Mouse (Mus musculus) midbrain, embryonic 11.5 days (tissue): ENCODE data around the gene Wdr90. TPM values are rescaled to one million over a fixed set of nuclear protein-coding genes. Genes with fewer than 3 reads are reported as not detected.

ENCODE experiments used
- ATAC-seq: fragments of 200-750 bp; cut with Nextera tagmentation; 2 replicates; pipeline ENCODE4 v1.8.0; 2017; ENCODE audit warnings: moderate TSS enrichment, moderate library complexity; ENCODE audit not compliant: low FRiP score
- DNase-seq: peaks from one replicate; pipeline ENCODE4 v3.0.0; 2015; ENCODE audit warnings: low spot score; ENCODE audit errors: missing footprints
- H3K27ac ChIP-seq: fragments of 300-500 bp; sonication (generic); 2 replicates; pipeline ENCODE4 v1.5.1; 2014; ENCODE audit warnings: low read depth, low read length
- H3K27me3 ChIP-seq: fragments of 300-500 bp; sonication (generic); 2 replicates; pipeline ENCODE4 v1.6.1; 2014; ENCODE audit warnings: mild to moderate bottlenecking, low read length, moderate library complexity, mixed read lengths; ENCODE audit not compliant: control insufficient read depth, insufficient read depth
- H3K36me3 ChIP-seq: fragments of 300-500 bp; sonication (generic); 2 replicates; pipeline ENCODE4 v1.6.1; 2014; ENCODE audit warnings: mild to moderate bottlenecking, low read length, moderate library complexity, mixed read lengths; ENCODE audit not compliant: control insufficient read depth, insufficient read depth
- H3K4me1 ChIP-seq: fragments of 300-500 bp; sonication (generic); 2 replicates; pipeline ENCODE4 v1.6.1; 2014; ENCODE audit warnings: low read length; ENCODE audit not compliant: control insufficient read depth, insufficient read depth
- H3K4me2 ChIP-seq: fragments of 300-500 bp; sonication (generic); 2 replicates; pipeline ENCODE4 v1.6.1; 2014; ENCODE audit warnings: mild to moderate bottlenecking, moderate library complexity
- H3K4me3 ChIP-seq: fragments of 300-500 bp; sonication (generic); 2 replicates; pipeline ENCODE4 v1.5.1; 2014; ENCODE audit warnings: low read depth, low read length
- H3K9ac ChIP-seq: fragments of 300-500 bp; sonication (generic); 2 replicates; pipeline ENCODE4 v1.6.1; 2014; ENCODE audit warnings: low read length
- H3K9me3 ChIP-seq: fragments of 300-500 bp; sonication (generic); 2 replicates; pipeline ENCODE4 v1.6.1; 2016; ENCODE audit warnings: low read length; ENCODE audit not compliant: control insufficient read depth
- WGBS: fragments of 180-500 bp; shearing (Covaris S2); extraction: QIAGEN DNeasy Blood & Tissue Kit; methylation state at CpG from one replicate; pipeline ENCODE4 v1.1.7; 2014; 5-methylcytosine and 5-hydroxymethylcytosine counted together
- microRNA-seq: library from miRNA; unstranded; fragments of <30 nt; microRNA quantifications from one replicate; pipeline ENCODE4, GENCODE M21; 2017
- polyA plus RNA-seq: library from polyadenylated mRNA; unstranded; fragments of >200 nt; fragmentation: Nextera tagmentation; extraction: Ambion mirVana; gene quantifications from 2 replicates; pipeline ENCODE4 v1.2.1, GENCODE M21; 2014

Wdr90 gene
- polyA plus RNA-seq, 1 experiment from 2014 or later, result 17.8 TPM

DNA sequence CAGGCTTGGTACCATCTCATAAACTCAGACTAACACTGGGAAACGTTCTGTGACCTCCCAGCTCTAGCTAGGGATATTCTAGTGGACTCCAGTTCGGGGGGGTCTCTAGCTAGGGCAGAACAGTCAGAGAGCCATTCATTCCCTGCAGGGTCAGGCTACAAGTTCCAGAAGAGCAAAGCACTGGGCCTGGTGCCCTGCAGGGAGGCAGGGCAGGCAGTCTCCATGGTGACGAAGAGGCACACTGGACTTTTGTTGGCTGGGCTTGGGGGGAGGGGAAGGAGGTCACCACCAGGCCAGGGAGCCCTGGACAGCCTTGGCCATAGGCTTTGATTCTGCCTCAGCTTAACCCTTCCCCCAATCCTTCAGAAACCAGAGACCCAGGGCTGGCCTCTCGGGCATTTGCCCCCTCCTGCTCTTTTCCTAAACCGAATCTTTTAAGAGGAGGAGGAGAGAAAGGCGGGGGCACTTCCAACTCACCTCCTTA is 65.7 kb downstream of the Wdr90 start, which contains the start of gene AC134908.4:
Gene AC134908.4 (minus strand): TSS at position 51 of the 484 bp plus-strand sequence.
- Histone ChIP-seq H3K36me3 (no peaks in the 10 kb centered on the region), H3K4me1 (peaks cover 55% of the 10 kb centered on the region), H3K4me3 (peak within 1 kb of the TSS; percentile 89), H3K4me2 (peak within 1 kb of the TSS; percentile 98), H3K27me3 (no peaks in the 10 kb centered on the region), H3K9me3 (no peaks in the 10 kb centered on the region), H3K9ac (peak within 1 kb of the TSS; percentile 87), H3K27ac (peak within 1 kb of the TSS; percentile 75)
- ATAC-seq (peak; percentile 61), DNase-seq (peak; percentile 95)
- 4% methylated on average over 6 of the region's 6 CpGs for WGBS

DNA sequence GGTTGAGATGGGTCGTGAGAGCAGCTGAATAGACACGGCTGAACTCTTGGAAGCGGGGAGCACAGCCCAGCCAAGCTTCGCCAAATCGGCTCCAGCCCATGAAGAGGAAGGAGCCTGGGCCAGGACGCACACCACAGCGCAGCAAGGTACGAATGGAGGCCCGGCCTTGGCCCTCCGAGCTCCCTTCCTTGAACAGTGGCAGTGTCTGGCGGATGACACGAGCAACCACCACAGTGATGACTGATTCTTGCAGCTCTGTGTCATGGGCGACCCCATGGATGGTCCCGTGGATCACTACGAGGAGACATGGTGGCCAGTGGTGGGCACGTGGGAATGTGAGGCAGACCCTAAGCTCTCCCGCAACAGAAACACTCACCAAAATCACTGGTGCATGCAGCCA is 66.3 kb downstream of the Wdr90 start:
- DNase-seq (no peak), ATAC-seq (no peak)
- Histone ChIP-seq H3K4me2 (peak overlapping the region; percentile 98), H3K27me3 (no peaks in the 10 kb centered on the region), H3K27ac (peak overlapping the region; percentile 75), H3K9ac (peak overlapping the region; percentile 87), H3K4me1 (peaks cover 55% of the 10 kb centered on the region), H3K9me3 (no peaks in the 10 kb centered on the region), H3K36me3 (no peaks in the 10 kb centered on the region), H3K4me3 (peak overlapping the region; percentile 89)
- 51% methylated on average over 17 of the region's 17 CpGs for WGBS

Small RNA genes within 50 kb of the gene (microRNA-seq; reads per million reads assigned to microRNA genes)
- gene Mir3082, result 0.57 reads per million

Other genes with a start within 250 kb of the Wdr90 start
- 0.77 and 1.3 TPM in 2 replicates for gene Gng13, start 144.3 kb downstream of the Wdr90 start, polyA plus RNA-seq
- 15.0 and 17.3 TPM in 2 replicates for gene Chtf18, start 134.1 kb downstream of the Wdr90 start, polyA plus RNA-seq
- 16.0 and 19.8 TPM in 2 replicates for gene Rpusd1, start 133.8 kb downstream of the Wdr90 start, polyA plus RNA-seq
- not detected in 2 replicates for gene Mslnl, start 125.5 kb downstream of the Wdr90 start, polyA plus RNA-seq
- gene Msln, start 107.1 kb downstream of the Wdr90 start, polyA plus RNA-seq, result not detected in 2 replicates
- gene Narfl, start 87.7 kb downstream of the Wdr90 start, polyA plus RNA-seq, result 22.2 and 23.4 TPM in 2 replicates
- 76.4 and 77.1 TPM in 2 replicates for gene Haghl, start 75.8 kb downstream of the Wdr90 start, polyA plus RNA-seq
- 0.11 and 0.34 TPM in 2 replicates for gene Ccdc78, start 74.9 kb downstream of the Wdr90 start, polyA plus RNA-seq
- 69.1 and 71.4 TPM in 2 replicates for gene Fam173a, start 68.6 kb downstream of the Wdr90 start, polyA plus RNA-seq
- gene AC134908.4, start 65.8 kb downstream of the Wdr90 start, polyA plus RNA-seq, result not detected in 2 replicates
- gene Metrn, start 64.4 kb downstream of the Wdr90 start, polyA plus RNA-seq, result 21.3 and 32.1 TPM in 2 replicates
- gene Fbxl16, start 52.4 kb downstream of the Wdr90 start, polyA plus RNA-seq, result 11.2 and 12.0 TPM in 2 replicates
- gene Wdr24, start 37.9 kb downstream of the Wdr90 start, polyA plus RNA-seq, result 23.7 and 27.4 TPM in 2 replicates
- 50.3 and 54.1 TPM in 2 replicates for gene Jmjd8, start 32.6 kb downstream of the Wdr90 start, polyA plus RNA-seq
- gene Stub1, start 28.1 kb downstream of the Wdr90 start, polyA plus RNA-seq, result 280 and 296 TPM in 2 replicates
- 2.3 and 3.2 TPM in 2 replicates for gene Rhbdl1, start 24.2 kb downstream of the Wdr90 start, polyA plus RNA-seq
- 0.63 and 1.2 TPM in 2 replicates for gene Gm20683, start 19.7 kb downstream of the Wdr90 start, polyA plus RNA-seq
- gene Rhot2, start 16.6 kb downstream of the Wdr90 start, polyA plus RNA-seq, result 7.0 and 8.7 TPM in 2 replicates
- gene Mcrip2, start 7.3 kb upstream of the Wdr90 start, polyA plus RNA-seq, result 6.1 and 7.0 TPM in 2 replicates
- 57.1 and 60.1 TPM in 2 replicates for gene Mettl26, start 13.6 kb upstream of the Wdr90 start, polyA plus RNA-seq
- gene Wfikkn1, start 19.4 kb upstream of the Wdr90 start, polyA plus RNA-seq, result 0.91 and 1.1 TPM in 2 replicates
- gene Rab40c, start 58.2 kb upstream of the Wdr90 start, polyA plus RNA-seq, result 15.0 and 15.9 TPM in 2 replicates
- 47.2 and 50.9 TPM in 2 replicates for gene Pigq, start 83.4 kb upstream of the Wdr90 start, polyA plus RNA-seq
- 0.37 TPM in 1 of 2 replicates, not detected in the other for gene Nhlrc4, start 83.5 kb upstream of the Wdr90 start, polyA plus RNA-seq
- gene A930017K11Rik, start 91.1 kb upstream of the Wdr90 start, polyA plus RNA-seq, result not detected in 2 replicates
- 19.0 and 21.5 TPM in 2 replicates for gene Capn15, start 124.3 kb upstream of the Wdr90 start, polyA plus RNA-seq
- gene Rab11fip3, start 208.1 kb upstream of the Wdr90 start, polyA plus RNA-seq, result 18.1 and 18.2 TPM in 2 replicates
- 17.0 and 18.1 TPM in 2 replicates for gene Decr2, start 228.8 kb upstream of the Wdr90 start, polyA plus RNA-seq
- 51.5 and 57.7 TPM in 2 replicates for gene Nme4, start 234.1 kb upstream of the Wdr90 start, polyA plus RNA-seq